Mouse (Mus musculus) stomach, embryonic 16.5 days (tissue): ENCODE measurements around the gene Slk. TPM values are rescaled to one million over a fixed set of nuclear protein-coding genes. Genes with fewer than 3 reads are reported as not detected.

Experiments
- ATAC-seq: fragments of 200-750 bp; cut with Nextera tagmentation; 2 replicates; pipeline ENCODE4 v1.8.0; 2017; ENCODE audit warnings: moderate number of reproducible peaks, moderate TSS enrichment; ENCODE audit not compliant: insufficient read depth, low FRiP score
- H3K27ac ChIP-seq: fragments of 300-500 bp; sonication (generic); 2 replicates; pipeline ENCODE4 v1.5.1; 2014; ENCODE audit warnings: low read length
- H3K27me3 ChIP-seq: fragments of 300-500 bp; sonication (generic); 2 replicates; pipeline ENCODE4 v1.6.1; 2014; ENCODE audit warnings: low read length, control low read depth, mixed read lengths; ENCODE audit not compliant: control insufficient read depth, insufficient read depth
- H3K36me3 ChIP-seq: fragments of 300-500 bp; sonication (generic); 2 replicates; pipeline ENCODE4 v1.6.1; 2014; ENCODE audit warnings: low read length; ENCODE audit not compliant: control insufficient read depth, insufficient read depth
- H3K4me1 ChIP-seq: fragments of 300-500 bp; sonication (generic); 2 replicates; pipeline ENCODE4 v1.6.1; 2014; ENCODE audit warnings: low read length, control low read depth, mixed read lengths; ENCODE audit not compliant: control insufficient read depth, insufficient read depth
- H3K4me2 ChIP-seq: fragments of 300-500 bp; sonication (generic); 2 replicates; pipeline ENCODE4 v1.6.1; 2014; ENCODE audit warnings: low read depth, low read length, mixed read lengths
- H3K4me3 ChIP-seq: fragments of 300-500 bp; sonication (generic); replicated peaks from 2 replicates; pipeline ENCODE4 v1.5.1; 2014; ENCODE audit warnings: mild to moderate bottlenecking, low read length
- H3K9ac ChIP-seq: fragments of 300-500 bp; sonication (generic); 2 replicates; pipeline ENCODE4 v1.6.1; 2014; ENCODE audit warnings: low read length
- H3K9me3 ChIP-seq: fragments of 300-500 bp; sonication (generic); replicated peaks from 2 replicates; pipeline ENCODE4 v1.6.1; 2016; ENCODE audit warnings: low read length, control low read depth; ENCODE audit not compliant: control insufficient read depth
- WGBS: fragments of 180-500 bp; shearing (Covaris S2); extraction: QIAGEN DNeasy Blood & Tissue Kit; methylation state at CpG from one replicate; pipeline ENCODE4 v1.1.7; 2014; 5-methylcytosine and 5-hydroxymethylcytosine counted together
- polyA plus RNA-seq: library from polyadenylated mRNA; unstranded; fragments of >200 nt; fragmentation: Nextera tagmentation; extraction: Ambion mirVana; gene quantifications from 2 replicates; pipeline ENCODE4 v1.2.1, GENCODE M21; 2015

Gene Slk
- polyA plus RNA-seq, 1 experiment from 2014 or later = 18.8 TPM

- H3K27me3 ChIP-seq = no peaks in the 10 kb centered on the region
- H3K36me3 ChIP-seq = no peaks in the 10 kb centered on the region; the same call in 1 of the 2 replicates
- H3K4me3 ChIP-seq = no peak overlapping the region
- 81% methylated on average over 8 of the region's 8 CpGs for WGBS
- 0 out of 2 replicates have a peak, but pooled peaks cover 7% of the 10 kb centered on the region for H3K4me1 ChIP-seq
- no peak overlapping the region for H3K4me2 ChIP-seq
- ATAC-seq = no peak
- no peaks in the 10 kb centered on the region for H3K9me3 ChIP-seq
- no peak overlapping the region for H3K9ac ChIP-seq
- H3K27ac ChIP-seq = no peak overlapping the region
These were observed 73.7 kb downstream of the Slk start for GRCm38 (mm10) chr19:47653173-47653572.

DNA sequence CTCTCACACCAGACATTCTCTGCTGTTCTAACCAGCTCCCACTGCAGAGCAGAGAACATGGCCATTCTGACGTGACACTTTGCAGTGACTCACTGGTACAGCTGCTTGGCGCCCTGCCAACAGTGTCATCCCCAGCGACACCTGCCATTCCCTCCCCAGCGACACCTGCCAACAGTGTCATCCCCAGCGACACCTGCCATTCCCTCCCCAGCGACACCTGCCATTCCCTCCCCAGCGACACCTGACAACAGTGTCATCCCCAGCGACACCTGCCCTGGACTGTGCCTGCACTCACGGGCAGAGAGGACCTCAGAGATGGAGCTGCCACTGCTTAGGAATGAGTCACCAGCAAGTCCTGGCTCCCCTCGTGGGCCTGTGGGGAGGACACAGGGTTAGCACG, 75.4 kb downstream of the Slk start:
- no peak overlapping the region for H3K9ac ChIP-seq
- ATAC-seq = no peak
- no peaks in the 10 kb centered on the region for H3K36me3 ChIP-seq
- no peak overlapping the region for H3K27ac ChIP-seq
- no peak overlapping the region for H3K4me3 ChIP-seq
- peaks cover 19% of the 10 kb centered on the region for H3K4me1 ChIP-seq
- WGBS = 56% methylated on average over 11 of the region's 11 CpGs
- H3K27me3 ChIP-seq = no peaks in the 10 kb centered on the region
- H3K9me3 ChIP-seq = no peaks in the 10 kb centered on the region
- no peak overlapping the region for H3K4me2 ChIP-seq

DNA sequence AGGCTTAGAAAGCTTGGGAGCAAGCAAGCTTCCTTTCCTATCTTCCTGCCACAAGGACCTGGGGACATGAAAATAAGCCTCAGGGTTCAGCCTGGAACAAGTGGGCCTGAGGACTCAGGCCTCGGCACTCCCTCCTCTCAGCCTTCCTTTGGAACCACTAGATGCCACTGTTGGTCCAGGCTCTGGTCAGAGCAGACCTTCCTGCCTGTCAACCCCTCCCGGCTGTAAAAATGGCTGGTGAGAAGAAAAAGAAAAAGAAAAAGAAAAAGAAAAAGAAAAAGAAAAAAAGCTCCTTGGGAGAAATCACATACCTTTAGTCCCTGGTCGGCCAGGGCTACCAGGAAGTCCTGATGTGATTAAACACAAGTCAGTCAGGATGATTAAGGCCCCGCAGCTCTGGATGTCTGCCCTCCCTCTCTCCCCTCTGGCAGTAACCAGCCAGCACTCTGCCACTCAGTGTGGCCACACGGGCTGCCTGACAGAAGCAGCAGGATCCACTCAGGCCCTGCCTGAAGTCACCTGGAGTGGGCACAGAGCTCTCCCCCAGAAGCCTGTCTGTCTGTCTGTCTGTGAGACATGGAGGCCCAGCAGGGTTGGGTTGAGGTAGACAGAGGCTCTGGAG, 79.5 kb downstream of the Slk start:
- 0 out of 2 replicates have a peak overlapping the region, but pooled peaks have one; percentile 4 for H3K4me2 ChIP-seq
- ATAC-seq = peak; percentile 87; the same call in 1 of the 2 replicates
- H3K4me1 ChIP-seq = peaks cover 25% of the 10 kb centered on the region
- H3K9ac ChIP-seq = peak overlapping the region; percentile 58
- H3K4me3 ChIP-seq = no peak overlapping the region
- no peaks in the 10 kb centered on the region for H3K9me3 ChIP-seq
- WGBS = 8% methylated on average over 5 of the region's 5 CpGs
- H3K27me3 ChIP-seq = no peaks in the 10 kb centered on the region
- H3K36me3 ChIP-seq = no peaks in the 10 kb centered on the region
- peak overlapping the region; percentile 58 for H3K27ac ChIP-seq

DNA sequence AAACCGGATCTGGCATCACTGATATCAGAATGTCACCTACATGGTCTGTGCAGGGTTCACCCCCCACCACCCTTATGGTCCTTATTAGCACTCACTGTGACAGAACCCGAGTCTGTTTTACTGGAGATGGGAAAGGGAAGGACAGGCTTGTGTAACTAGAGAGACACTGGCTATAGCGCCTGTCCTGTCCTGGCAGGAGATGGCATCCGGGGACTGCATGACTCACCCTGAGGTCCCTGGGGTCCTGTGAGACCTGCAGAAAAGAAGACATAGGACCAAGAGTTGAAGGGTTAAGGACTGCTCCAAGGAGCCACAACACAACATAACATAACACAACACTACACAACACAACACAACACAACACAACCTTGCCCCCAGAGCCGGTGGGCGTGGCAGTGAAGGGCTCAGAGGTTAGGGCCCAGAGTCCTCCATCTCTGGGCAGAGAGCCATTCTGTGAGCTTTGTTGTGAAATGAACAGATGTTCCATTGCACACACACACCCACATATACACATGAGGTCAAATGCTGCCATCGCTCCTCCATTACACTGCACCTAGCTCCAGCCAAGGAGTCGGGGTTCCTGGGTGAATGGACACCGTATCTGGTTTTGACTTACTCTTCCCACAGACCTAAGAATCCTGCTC, 80.4 kb downstream of the Slk start:
- no peaks in the 10 kb centered on the region for H3K9me3 ChIP-seq
- H3K27me3 ChIP-seq = no peaks in the 10 kb centered on the region
- no peak for ATAC-seq
- no peak overlapping the region for H3K4me3 ChIP-seq
- no peaks in the 10 kb centered on the region for H3K36me3 ChIP-seq
- peak overlapping the region; percentile 58; the same call in 1 of the 2 replicates for H3K27ac ChIP-seq
- H3K4me1 ChIP-seq = peaks cover 21% of the 10 kb centered on the region
- WGBS = 84% methylated on average over 9 of the region's 9 CpGs
- peak overlapping the region; percentile 58; the same call in 1 of the 2 replicates for H3K9ac ChIP-seq
- no peak overlapping the region for H3K4me2 ChIP-seq

DNA sequence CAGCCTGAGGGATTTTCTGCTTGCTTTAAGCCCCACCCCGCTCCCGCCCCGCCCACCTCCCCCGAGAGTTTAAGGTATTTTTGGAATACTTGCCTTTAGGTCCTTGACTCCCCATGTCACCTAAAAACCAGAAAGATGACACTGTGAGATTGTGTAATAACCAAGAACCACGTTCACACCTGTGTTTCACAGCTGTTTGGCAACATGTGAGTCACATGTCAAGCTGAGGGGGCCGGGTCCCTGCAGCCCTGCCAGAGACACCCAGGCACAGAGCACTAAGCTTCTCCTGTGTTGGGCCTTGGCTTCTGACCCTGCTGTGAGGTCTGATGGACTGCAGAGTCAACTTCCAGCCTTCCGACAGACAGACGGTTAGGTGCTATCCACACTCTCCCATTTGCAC, 88.1 kb downstream of the Slk start:
- Histone ChIP-seq H3K4me3 (no peak overlapping the region), H3K4me2 (no peak overlapping the region), H3K27ac (no peak overlapping the region), H3K9ac (no peak overlapping the region), H3K27me3 (no peaks in the 10 kb centered on the region), H3K9me3 (no peaks in the 10 kb centered on the region), H3K4me1 (peaks cover 8% of the 10 kb centered on the region), H3K36me3 (no peaks in the 10 kb centered on the region)
- WGBS = 39% methylated on average over 8 of the region's 8 CpGs
- no peak for ATAC-seq

DNA sequence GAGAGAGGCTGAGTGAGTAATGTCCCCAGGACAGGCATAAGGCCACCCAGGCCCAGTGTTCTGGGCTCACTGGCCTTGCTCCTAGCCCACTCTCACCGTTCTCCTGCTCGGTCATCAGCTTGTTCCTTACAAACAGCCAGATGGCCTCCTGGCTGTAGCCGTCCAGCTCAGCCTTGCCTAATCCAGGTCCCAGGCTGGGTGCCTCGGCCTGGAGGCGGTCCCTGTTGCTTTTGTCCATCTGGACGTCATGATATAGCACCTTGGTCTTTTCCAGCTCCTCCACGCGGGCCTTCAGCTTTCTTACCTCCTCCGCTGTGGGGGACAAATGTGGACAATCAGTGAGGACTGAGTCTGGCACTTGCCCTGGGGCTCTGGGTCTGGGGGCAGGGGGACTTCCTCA, 88.9 kb downstream of the Slk start:
- no peak for ATAC-seq
- 57% methylated on average over 9 of the region's 9 CpGs for WGBS

DNA sequence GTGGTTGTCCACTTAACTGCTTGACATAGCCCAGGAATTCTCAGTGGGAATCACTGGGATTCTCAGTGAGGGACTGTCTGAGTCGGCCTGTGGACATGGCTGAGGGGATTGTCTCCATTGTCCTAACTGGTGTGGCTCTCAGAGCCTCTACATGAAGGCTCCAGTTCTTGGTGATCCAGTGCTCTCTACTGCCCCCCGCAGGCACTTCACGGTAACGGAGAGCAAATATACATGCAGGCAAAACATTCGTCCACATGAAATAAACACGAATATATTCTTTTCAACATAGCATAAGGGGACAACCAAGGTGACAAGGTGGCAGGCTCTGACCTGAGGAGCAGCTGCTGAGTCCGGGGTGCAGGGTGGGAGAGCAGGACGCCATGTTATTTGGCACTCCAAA, 94.9 kb downstream of the Slk start:
- Histone ChIP-seq H3K27me3 (no peaks in the 10 kb centered on the region), H3K9ac (no peak overlapping the region), H3K4me1 (no peaks in the 10 kb centered on the region), H3K36me3 (no peaks in the 10 kb centered on the region), H3K27ac (no peak overlapping the region), H3K9me3 (no peaks in the 10 kb centered on the region), H3K4me3 (no peak overlapping the region), H3K4me2 (no peak overlapping the region)
- 40% methylated on average over 8 of the region's 8 CpGs for WGBS
- ATAC-seq = no peak

More for the DNA sequence above, 88.9 kb downstream of the Slk start:
- no peak overlapping the region for H3K4me3 ChIP-seq
- no peaks in the 10 kb centered on the region for H3K27me3 ChIP-seq
- no peaks in the 10 kb centered on the region for H3K9me3 ChIP-seq
- H3K9ac ChIP-seq = peak overlapping the region; percentile 39
- H3K4me1 ChIP-seq = peaks cover 8% of the 10 kb centered on the region
- no peak overlapping the region for H3K27ac ChIP-seq
- no peak overlapping the region for H3K4me2 ChIP-seq
- no peaks in the 10 kb centered on the region for H3K36me3 ChIP-seq

DNA sequence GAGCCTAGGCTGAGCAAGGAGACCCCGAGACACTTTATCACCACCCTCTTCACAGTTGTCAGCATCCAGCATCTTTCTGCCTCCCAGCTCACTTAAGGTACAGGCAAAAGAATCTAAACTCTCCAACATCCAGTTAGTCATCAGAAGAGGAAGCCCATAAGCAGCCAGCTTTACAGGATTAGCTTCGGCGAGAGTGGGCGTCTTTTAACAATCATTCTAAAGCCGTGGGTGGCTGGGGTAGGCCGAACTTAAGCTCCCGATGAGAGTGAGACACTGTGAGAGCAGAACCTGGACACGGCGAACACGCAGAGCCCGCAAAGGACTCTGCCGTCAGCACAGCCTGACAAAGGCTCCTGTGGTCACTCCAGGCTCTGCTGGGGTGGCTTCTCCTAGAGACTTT, 99.2 kb downstream of the Slk start:
- no peaks in the 10 kb centered on the region for H3K27me3 ChIP-seq
- no peak overlapping the region for H3K4me3 ChIP-seq
- no peaks in the 10 kb centered on the region for H3K9me3 ChIP-seq
- ATAC-seq = no peak
- H3K27ac ChIP-seq = no peak overlapping the region
- no peaks in the 10 kb centered on the region for H3K4me1 ChIP-seq
- H3K9ac ChIP-seq = no peak overlapping the region
- no peak overlapping the region for H3K4me2 ChIP-seq
- 73% methylated on average over 12 of the region's 12 CpGs for WGBS
- no peaks in the 10 kb centered on the region for H3K36me3 ChIP-seq

DNA sequence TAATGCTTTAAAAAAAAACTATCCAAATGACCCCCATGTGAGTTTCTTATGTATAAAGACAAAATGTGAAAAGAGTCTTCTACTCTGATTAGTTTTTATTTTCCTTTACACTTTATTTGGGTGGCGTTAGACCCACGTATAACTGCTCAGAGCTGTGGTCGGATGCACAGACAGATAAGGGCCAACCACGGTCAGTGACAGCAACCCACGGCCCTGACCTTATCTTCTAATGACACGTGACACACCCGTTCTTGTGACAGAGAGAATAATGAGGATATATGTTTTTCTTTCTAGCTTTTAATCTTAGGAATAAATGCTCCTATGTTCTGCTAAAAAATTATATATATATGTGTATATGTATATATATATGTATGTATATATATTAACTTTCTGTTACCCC, 110.1 kb downstream of the Slk start:
- 66% methylated on average over 7 of the region's 7 CpGs for WGBS
- no peak for ATAC-seq

More for the DNA sequence above, 110.1 kb downstream of the Slk start:
- Histone ChIP-seq H3K27ac (no peak overlapping the region), H3K36me3 (no peaks in the 10 kb centered on the region), H3K9me3 (no peaks in the 10 kb centered on the region), H3K4me3 (no peak overlapping the region), H3K4me2 (no peak overlapping the region), H3K9ac (no peak overlapping the region), H3K4me1 (no peaks in the 10 kb centered on the region), H3K27me3 (no peaks in the 10 kb centered on the region)
